Mouse (Mus musculus): Measurements from ENCODE around the gene Kmt2e.

DNA sequence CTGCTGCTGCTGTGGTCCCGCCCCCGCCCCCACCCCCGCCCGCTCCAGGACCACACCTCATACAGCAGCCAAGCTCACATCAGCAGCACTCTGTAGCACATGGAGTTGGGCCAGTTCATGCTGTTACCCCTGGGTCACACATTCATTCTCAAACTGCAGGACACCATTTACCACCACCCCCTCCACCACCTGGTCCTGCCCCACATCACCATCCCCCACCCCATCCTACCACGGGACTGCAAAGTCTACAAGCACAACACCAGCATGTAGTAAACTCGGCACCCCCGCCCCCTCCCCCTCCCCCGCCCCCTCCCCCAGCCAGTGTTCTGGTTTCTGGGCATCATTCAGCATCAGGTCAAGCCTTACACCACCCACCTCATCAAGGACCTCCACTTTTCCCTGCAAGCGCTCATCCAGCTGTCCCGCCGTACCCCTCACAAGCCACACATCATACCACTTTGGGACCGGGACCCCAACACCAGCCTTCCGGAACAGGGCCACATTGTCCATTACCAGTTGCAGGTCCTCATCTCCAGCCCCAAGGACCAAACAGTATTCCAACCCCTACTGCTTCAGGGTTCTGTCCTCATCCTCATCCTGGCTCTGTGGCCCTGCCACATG, 68.2 kb downstream of the Kmt2e start:
- TF ChIP-seq CTCF (IDR thresholded peaks at IDR 0.05; ENCODE audit: low read depth) (no peak), EP300 (optimal IDR thresholded peaks at IDR 0.05) (no peak)
